Mouse (Mus musculus) gastrocnemius, postnatal 36 days (tissue): ENCODE measurements at regions not wholly inside any gene's neighbourhood (a gene's known extent, or its start where the extent isn't known, plus 50 kb on each side); places are given as distances from the start of the nearest gene placed in this dataset.
A peak's percentile ranks its signal among the peaks of the same experiment; 100 is the strongest.

Experiments used
- DNase-seq, 2 experiments: peaks; one replicate each; pipeline ENCODE4 v3.0.0; 2022
- intact Hi-C: fragments of 180-260 bp; cut with DNase I; formaldehyde crosslinking; loops from one replicate; pipeline ENCODE4 v1.15.1; 2025

- intact Hi-C loops = loop anchor here (5.0 kb wide), 1 partner anchor 40 kb away; no protein-coding TSS in a partner anchor
- no peak for DNase-seq
Measured at GRCm38 (mm10) chr12:85527011-85527410, 53.3 kb downstream of the Fos start.

DNA sequence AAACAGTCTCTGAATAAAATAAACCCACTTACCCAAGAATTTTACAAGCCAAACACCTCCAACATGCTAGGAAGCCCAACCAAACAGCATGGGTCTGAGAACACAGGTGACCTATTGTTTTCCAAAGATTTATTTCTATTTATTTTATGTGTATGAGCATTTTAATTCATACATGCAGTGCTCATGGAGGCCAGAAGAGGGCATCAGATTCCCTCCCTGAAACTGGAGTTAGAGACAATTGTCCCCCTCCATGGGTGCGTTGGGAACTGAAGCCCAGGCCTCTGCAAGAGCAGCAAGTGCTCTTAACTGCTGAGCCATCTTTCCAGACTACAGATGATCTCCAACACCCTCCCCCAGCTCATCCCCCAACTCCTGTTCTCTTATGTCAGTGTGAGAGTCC lies 57.9 kb downstream of the Fos start:
- intact Hi-C loops = loop anchor here (5.0 kb wide), 1 partner anchor 71 kb away; no protein-coding TSS in a partner anchor
- no peak for DNase-seq

DNA sequence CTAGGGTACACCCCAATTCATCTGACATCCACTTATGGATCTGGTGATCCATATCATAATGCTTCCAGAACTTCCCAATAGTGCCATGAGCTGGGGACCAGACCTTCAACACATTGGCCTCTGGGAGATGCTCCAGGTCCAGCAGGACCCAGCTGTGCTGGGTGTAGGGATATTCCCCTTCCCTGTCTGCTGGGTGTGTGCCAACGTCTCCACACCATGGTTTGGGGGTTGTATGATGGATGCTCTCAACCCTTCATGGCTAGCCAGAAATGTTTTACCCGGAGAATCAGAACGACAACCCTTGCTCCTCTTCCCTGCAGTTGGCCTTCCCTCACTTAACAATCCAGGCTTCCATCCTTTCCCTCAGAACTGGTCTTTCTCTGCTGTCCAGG lies 58.5 kb downstream of the Fos start:
- intact Hi-C loops = loop anchor here (5.0 kb wide), 1 partner anchor 70 kb away; no protein-coding TSS in a partner anchor
- DNase-seq = no peak

DNA sequence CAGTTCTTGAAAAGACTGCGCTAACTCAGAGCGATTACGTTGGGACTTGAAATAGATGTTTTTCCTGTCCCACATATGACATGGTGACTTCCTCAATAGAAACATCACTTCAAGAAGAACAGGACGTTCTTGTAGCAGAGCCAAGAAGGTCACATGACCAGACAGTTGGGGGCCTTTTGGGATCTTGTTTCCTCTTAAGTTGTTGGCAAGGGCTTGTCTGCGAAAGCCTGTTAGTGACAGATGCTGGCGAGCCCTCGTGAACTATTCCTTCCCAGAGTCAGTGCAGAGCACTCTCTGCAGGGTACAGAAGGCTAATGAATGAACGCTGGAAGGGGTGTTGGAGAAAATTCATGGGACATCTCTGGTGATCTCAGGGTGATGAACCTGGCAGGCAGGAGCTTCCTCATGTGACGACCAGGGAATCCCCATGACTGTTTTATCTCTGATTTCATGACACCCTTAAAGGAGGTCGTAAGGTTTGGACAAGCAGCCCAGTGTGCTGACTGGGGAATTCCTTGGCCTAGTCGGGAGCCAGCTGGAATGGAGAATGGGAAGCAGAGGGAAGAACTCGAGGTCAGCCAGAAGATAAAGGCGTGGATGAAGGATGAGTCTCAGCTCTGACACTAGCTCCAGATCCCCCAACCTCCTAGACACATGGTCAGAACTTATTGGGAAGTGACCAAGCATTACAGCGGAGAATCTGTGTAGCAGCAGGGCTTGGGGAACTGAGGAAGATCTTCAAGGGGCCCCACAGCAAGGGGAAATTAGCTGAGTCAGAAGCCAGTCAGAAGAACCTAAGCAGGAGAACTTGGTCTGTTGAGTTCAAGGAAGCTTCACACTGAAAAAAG lies 59.1 kb downstream of the Fos start:
- intact Hi-C loops = loop anchor here (5.0 kb wide), 1 partner anchor 69 kb away; no protein-coding TSS in a partner anchor

GRCm38 (mm10) chr12:85533603-85534002 lies 59.9 kb downstream of the Fos start:
- DNase-seq = no peak

More for the DNA sequence above, 59.1 kb downstream of the Fos start:
- DNase-seq = peak; percentile 71 to 78

GRCm38 (mm10) chr12:85539423-85539822 lies 59.4 kb upstream of the Jdp2 start:
- no peak for DNase-seq
- intact Hi-C loops = no loop called here

More at GRCm38 (mm10) chr12:85533603-85534002, 59.9 kb downstream of the Fos start:
- intact Hi-C loops = loop anchor here (5.0 kb wide), 1 partner anchor 69 kb away; no protein-coding TSS in a partner anchor

GRCm38 (mm10) chr12:85541153-85541552 lies 57.7 kb upstream of the Jdp2 start:
- DNase-seq = peak in 1 of 2 experiments; percentile 24
- intact Hi-C loops = no loop called here

- DNase-seq = no peak
- intact Hi-C loops = no loop called here
Measured at GRCm38 (mm10) chr12:85542881-85543280, 55.9 kb upstream of the Jdp2 start.

DNA sequence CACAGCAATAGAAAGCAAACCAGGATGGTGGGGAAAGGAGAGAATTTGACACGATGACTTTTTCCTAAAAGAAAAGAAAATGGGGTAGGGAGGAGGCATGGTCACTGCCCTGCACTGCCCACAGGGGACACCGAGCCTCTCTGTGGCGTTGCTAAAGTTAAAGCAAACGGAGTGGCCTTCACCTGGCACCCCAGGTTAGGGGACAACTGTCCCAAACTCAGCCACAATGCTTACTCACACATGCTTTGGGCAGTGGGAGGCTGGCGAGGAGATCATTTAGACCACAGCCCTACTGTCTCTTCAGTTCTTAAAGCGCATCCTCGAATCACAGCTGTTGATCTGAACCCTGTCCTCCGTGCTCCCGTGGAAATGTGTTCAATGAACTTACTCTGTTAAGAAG lies 55.3 kb upstream of the Jdp2 start:
- intact Hi-C loops = no loop called here
- no peak for DNase-seq

GRCm38 (mm10) chr12:85544801-85545200 lies 54.0 kb upstream of the Jdp2 start:
- intact Hi-C loops = no loop called here
- DNase-seq = no peak

- DNase-seq = no peak
- intact Hi-C loops = no loop called here
Measured at GRCm38 (mm10) chr12:85545718-85546117, 53.1 kb upstream of the Jdp2 start.

DNA sequence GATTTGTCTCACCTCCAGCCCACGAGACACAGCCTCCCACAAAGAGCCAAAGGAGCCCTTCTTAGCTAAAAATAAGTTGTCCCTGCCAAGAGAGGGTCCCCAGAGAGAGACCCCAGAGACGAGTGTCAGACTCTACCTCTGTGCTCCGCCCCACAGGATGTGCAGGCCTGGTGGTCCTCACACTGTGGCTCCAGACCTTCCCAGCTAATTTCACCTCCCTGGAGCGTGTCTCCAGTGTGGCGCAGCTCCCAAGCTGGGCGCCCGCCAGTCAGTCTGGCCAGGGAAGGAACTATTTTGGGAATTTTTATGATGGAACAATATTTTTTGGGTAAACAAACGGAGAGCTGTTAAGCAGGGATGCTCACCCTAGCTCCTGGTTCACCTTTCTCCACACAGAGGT lies 50.8 kb upstream of the Jdp2 start:
- DNase-seq = peak; percentile 62 to 69
- intact Hi-C loops = no loop called here
